Mouse (Mus musculus) MEL (cell line): ENCODE results near the gene Gm11595.
"Not testable (repeated sequence)": the region's sequence is repeated elsewhere in the genome, so short reads cannot be mapped to it uniquely, and the experiment has no call there.

Experiments used
- MAX ChIP-seq: IDR thresholded peaks from 2 replicates; pipeline ENCODE4 v1.6.1; 2011; ENCODE audit warnings: low read length, improper control_type of control experiment
- USF2 ChIP-seq, 2 experiments: IDR thresholded peaks; 2 replicates each; pipeline ENCODE4 v1.6.1; 2011 to 2012; ENCODE audit warnings: improper control_type of control experiment in 2 of 2, low read length in 2 of 2, borderline replicate concordance in 1 of 2, inconsistent platforms in 1 of 2, low read depth in 1 of 2, mild to moderate bottlenecking in 1 of 2; ENCODE audit not compliant: insufficient read depth in 1 of 2

- TF ChIP-seq USF2 (IDR thresholded peaks at IDR 0.05; ENCODE audit: borderline replicate concordance in 1 of 2, insufficient read depth in 1 of 2, low read depth in 1 of 2, low read length in 2 of 2); MAX: not testable (repeated sequence)
Observed at GRCm38 (mm10) chr11:99809792-99810191, 37.1 kb upstream of the Gm11595 start, which contains the start of gene Krtap4-13.
